Mouse (Mus musculus) myocyte (in vitro differentiated cells): ENCODE data around the gene Plxna1.

Experiments used
- CEBPB ChIP-seq: IDR thresholded peaks from 2 replicates; pipeline ENCODE4 v1.6.1; 2011; ENCODE audit warnings: mild to moderate bottlenecking, moderate library complexity; ENCODE audit not compliant: poor library complexity, insufficient read depth, severe bottlenecking
- MAX ChIP-seq: IDR thresholded peaks from one replicate; pipeline ENCODE4 v1.6.1; 2011; ENCODE audit warnings: low read depth, mild to moderate bottlenecking, control low read depth
- POLR2A ChIP-seq: IDR thresholded peaks from one replicate; pipeline ENCODE4 v1.6.1; 2011; ENCODE audit warnings: low read depth, mild to moderate bottlenecking, control low read depth, moderate library complexity; ENCODE audit not compliant: insufficient read length
- TCF12 ChIP-seq: IDR thresholded peaks from one replicate; pipeline ENCODE4 v1.6.1; 2011; ENCODE audit warnings: mild to moderate bottlenecking, control low read depth; ENCODE audit not compliant: poor library complexity, insufficient read depth, severe bottlenecking

DNA sequence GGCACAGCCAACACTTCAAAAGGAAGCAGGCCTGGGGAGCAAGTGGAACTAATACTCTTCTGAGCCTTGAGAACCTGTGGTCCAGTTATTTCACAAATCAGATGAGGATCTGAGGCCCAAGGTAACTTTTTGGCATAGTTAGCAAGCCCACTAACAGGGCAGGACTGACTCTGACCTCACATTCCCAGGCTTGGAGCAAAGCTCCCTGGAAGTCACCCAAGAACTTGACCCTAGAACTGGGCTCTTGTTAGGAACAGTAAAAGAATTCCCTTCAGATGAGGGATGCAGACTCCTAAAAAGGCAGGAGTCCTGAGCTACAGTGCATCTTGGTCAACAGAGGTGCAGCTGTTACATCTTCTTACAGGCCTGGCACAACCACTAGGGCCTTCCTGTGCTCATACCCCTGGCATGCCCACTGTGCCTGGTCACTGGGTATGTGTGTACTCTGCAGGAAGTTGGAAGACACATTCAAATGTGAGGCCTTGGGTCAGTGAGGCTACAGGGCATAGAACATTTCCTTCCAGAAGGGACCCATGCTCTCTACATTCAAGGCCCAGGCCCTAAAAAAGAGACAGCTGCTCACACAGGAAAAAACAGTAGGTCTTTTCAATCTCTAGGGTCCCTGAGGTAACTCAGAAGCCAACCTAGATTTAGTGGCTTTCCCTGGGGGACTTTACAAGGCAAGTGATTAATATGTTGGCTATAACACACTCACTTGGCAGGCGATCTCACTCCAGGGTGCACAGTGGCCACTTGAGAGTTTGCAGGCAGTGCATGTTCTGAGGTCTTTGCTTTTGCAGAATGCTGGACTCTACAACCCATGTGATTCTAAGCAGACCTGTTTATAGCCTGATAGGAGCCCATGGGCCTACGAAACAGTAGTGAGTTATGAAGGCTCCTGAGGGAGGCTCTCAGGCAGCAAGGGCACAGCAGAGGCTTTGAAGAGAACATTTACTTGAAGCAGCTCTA lies 41.1 kb upstream of the Plxna1 start:
- TF ChIP-seq POLR2A (no peak), MAX (no peak), CEBPB (no peak), TCF12 (no peak)
